Mouse (Mus musculus) liver, adult 2 months (tissue): ENCODE measurements around the gene Ttc16. TPM values are rescaled to one million over a fixed set of nuclear protein-coding genes. Genes with fewer than 3 reads are reported as not detected.

Source experiments
- DNase-seq: peaks from one replicate; pipeline ENCODE4 v3.0.0-alpha.2; 2011; ENCODE audit warnings: low read depth, low spot score; ENCODE audit errors: extremely low read depth
- H3K27ac ChIP-seq: fragments of 200-500 bp; replicated peaks from 2 replicates; pipeline ENCODE4 v1.5.1; 2012; ENCODE audit warnings: low read depth, mild to moderate bottlenecking, control low read depth, inconsistent platforms, low read length; ENCODE audit not compliant: insufficient read depth
- H3K27me3 ChIP-seq: fragments of 200-500 bp; 2 replicates; pipeline ENCODE4 v1.6.1; 2012; ENCODE audit warnings: mild to moderate bottlenecking, moderate library complexity, low read length, inconsistent platforms; ENCODE audit not compliant: control insufficient read depth, insufficient read depth
- H3K36me3 ChIP-seq: fragments of 200-500 bp; 2 replicates; pipeline ENCODE4 v1.6.1; 2012; ENCODE audit warnings: low read length, inconsistent platforms; ENCODE audit not compliant: control insufficient read depth, insufficient read depth
- H3K4me1 ChIP-seq: fragments of 200-500 bp; 2 replicates; pipeline ENCODE4 v1.6.1; 2011; ENCODE audit warnings: low read length; ENCODE audit not compliant: control insufficient read depth, insufficient read depth
- H3K4me3 ChIP-seq: fragments of 200-500 bp; 2 replicates; pipeline ENCODE4 v1.5.1; 2011; ENCODE audit warnings: low read depth, mild to moderate bottlenecking, control low read depth, low read length, moderate library complexity; ENCODE audit not compliant: insufficient read depth
- H3K79me2 ChIP-seq: fragments of 200-500 bp; 2 replicates; pipeline ENCODE4 v1.6.1; 2012; ENCODE audit warnings: inconsistent platforms, mild to moderate bottlenecking, low read length, moderate library complexity; ENCODE audit not compliant: control insufficient read depth, insufficient read depth
- H3K9ac ChIP-seq: fragments of 200-500 bp; 2 replicates; pipeline ENCODE4 v1.6.1; 2012; ENCODE audit warnings: low read depth, mild to moderate bottlenecking, control low read depth, inconsistent platforms, low read length
- CTCF ChIP-seq: fragments of 200-500 bp; IDR thresholded peaks from 2 replicates; pipeline ENCODE4 v1.5.1; 2011; ENCODE audit warnings: low read depth, low read length, control low read depth
- POLR2A ChIP-seq: fragments of 200-500 bp; IDR thresholded peaks from 2 replicates; pipeline ENCODE4 v1.6.1; 2011; ENCODE audit warnings: low read length, control low read depth; ENCODE audit not compliant: insufficient read depth; ENCODE audit errors: extremely low read depth
- WGBS: fragments of 180-500 bp; shearing (Covaris S2); methylation state at CpG from one replicate; pipeline ENCODE4 v1.1.7; 2018; 5-methylcytosine and 5-hydroxymethylcytosine counted together
- polyA plus RNA-seq: library from polyadenylated mRNA; depleted of rRNA; stranded (reverse); fragments of >200 nt; gene quantifications from 2 replicates; pipeline ENCODE4 v1.2.3, GENCODE M21; 2012; rRNA removed
- total RNA-seq: library from RNA; depleted of rRNA; stranded (reverse); fragments of >200 nt; gene quantifications from 2 replicates; pipeline ENCODE4 v1.2.3, GENCODE M21; 2014; rRNA removed

Gene Ttc16
- total and polyA plus RNA-seq, 2 experiments = under 0.01 to 0.10 TPM

- Histone ChIP-seq H3K79me2 (peaks cover 37% of the 10 kb centered on the region), H3K4me1 (peaks cover 21% of the 10 kb centered on the region), H3K9ac (no peak overlapping the region), H3K27ac (no peak overlapping the region), H3K4me3 (no peak overlapping the region), H3K27me3 (no peaks in the 10 kb centered on the region), H3K36me3 (peaks cover 36% of the 10 kb centered on the region)
- DNase-seq = no peak
- no peak for TF ChIP-seq POLR2A
- no peak for TF ChIP-seq CTCF
- WGBS = 75% methylated on average over 5 of the region's 5 CpGs
Measured at GRCm38 (mm10) chr2:32710425-32710824, 65.0 kb downstream of the Ttc16 start.

DNA sequence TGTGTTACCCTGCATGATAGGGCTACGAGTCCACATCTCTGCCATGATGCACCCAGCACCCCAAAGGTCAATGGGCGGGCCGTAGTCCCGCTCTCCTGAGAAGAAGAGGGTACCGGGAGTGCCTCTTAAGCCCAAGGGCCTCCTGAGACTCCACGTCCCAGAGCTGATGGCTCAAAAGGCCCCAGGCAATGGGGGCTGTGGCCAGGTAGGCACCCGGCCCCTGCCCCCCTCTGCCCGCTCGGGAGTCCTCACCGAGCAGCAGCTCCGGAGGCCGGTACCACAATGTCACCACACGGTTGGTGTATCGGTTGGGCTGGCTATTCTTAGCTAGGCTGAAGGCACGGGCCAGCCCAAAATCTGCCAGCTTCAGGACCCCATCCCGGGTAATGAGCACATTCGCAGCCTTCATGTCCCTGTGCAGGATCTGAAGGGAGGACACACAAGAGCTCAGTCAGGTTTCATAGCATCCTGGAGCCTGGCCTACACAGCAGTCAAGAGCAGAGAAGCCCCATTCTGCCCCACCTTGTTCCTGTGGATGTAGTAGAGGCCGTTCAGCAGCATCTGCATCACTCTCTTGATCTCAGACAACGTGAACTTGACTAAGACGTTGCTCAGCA lies 65.8 kb downstream of the Ttc16 start:
- no peak for DNase-seq
- H3K9ac ChIP-seq = no peak overlapping the region
- peaks cover 37% of the 10 kb centered on the region for H3K79me2 ChIP-seq
- no peaks in the 10 kb centered on the region for H3K27me3 ChIP-seq
- H3K4me1 ChIP-seq = peaks cover 22% of the 10 kb centered on the region
- H3K27ac ChIP-seq = no peak overlapping the region
- TF ChIP-seq CTCF (no peak), POLR2A (no peak)
- peaks cover 36% of the 10 kb centered on the region for H3K36me3 ChIP-seq
- no peak overlapping the region for H3K4me3 ChIP-seq
- WGBS = 88% methylated on average over 20 of the region's 20 CpGs

- no peak for DNase-seq
- Histone ChIP-seq H3K9ac (no peak overlapping the region), H3K36me3 (peaks cover 36% of the 10 kb centered on the region), H3K79me2 (peaks cover 37% of the 10 kb centered on the region), H3K27ac (no peak overlapping the region), H3K4me1 (peaks cover 13% of the 10 kb centered on the region), H3K4me3 (no peak overlapping the region), H3K27me3 (no peaks in the 10 kb centered on the region)
- TF ChIP-seq POLR2A (no peak), CTCF (peak; percentile 81)
- WGBS = 40% methylated on average over 3 of the region's 3 CpGs
Measured at GRCm38 (mm10) chr2:32708643-32709042, 66.8 kb downstream of the Ttc16 start.

Other genes with a start within 250 kb of the Ttc16 start
- 7.0 and 7.2 TPM in 2 replicates for gene Fam102a, start 240.3 kb downstream of the Ttc16 start, total RNA-seq
- 10.5 and 11.0 TPM in 2 replicates for gene Fam102a, start 240.3 kb downstream of the Ttc16 start, polyA plus RNA-seq
- gene Dpm2, start 204.8 kb downstream of the Ttc16 start, total RNA-seq = 6.5 and 8.4 TPM in 2 replicates
- gene Dpm2, start 204.8 kb downstream of the Ttc16 start, polyA plus RNA-seq = 73.7 and 104 TPM in 2 replicates
- not detected in 2 replicates for gene Pip5kl1, start 200.8 kb downstream of the Ttc16 start, total RNA-seq
- gene Pip5kl1, start 200.8 kb downstream of the Ttc16 start, polyA plus RNA-seq = not detected in 2 replicates
- gene 9430097D07Rik, start 199.9 kb downstream of the Ttc16 start, total RNA-seq = not detected in 2 replicates
- not detected in 2 replicates for gene 9430097D07Rik, start 199.9 kb downstream of the Ttc16 start, polyA plus RNA-seq
- 0.74 and 1.2 TPM in 2 replicates for gene St6galnac4, start 188.5 kb downstream of the Ttc16 start, total RNA-seq
- gene St6galnac4, start 188.5 kb downstream of the Ttc16 start, polyA plus RNA-seq = 2.2 and 2.5 TPM in 2 replicates
- 38.0 and 45.6 TPM in 2 replicates for gene St6galnac6, start 175.9 kb downstream of the Ttc16 start, total RNA-seq
- gene St6galnac6, start 175.9 kb downstream of the Ttc16 start, polyA plus RNA-seq = 90.0 and 134 TPM in 2 replicates
- 0.47 and 1.4 TPM in 2 replicates for gene Ak1, start 153.9 kb downstream of the Ttc16 start, total RNA-seq
- 0.26 and 0.34 TPM in 2 replicates for gene Ak1, start 153.9 kb downstream of the Ttc16 start, polyA plus RNA-seq
- 14.2 and 25.9 TPM in 2 replicates for gene Eng, start 129.0 kb downstream of the Ttc16 start, total RNA-seq
- 55.0 and 70.8 TPM in 2 replicates for gene Eng, start 129.0 kb downstream of the Ttc16 start, polyA plus RNA-seq
- gene Fpgs, start 71.5 kb downstream of the Ttc16 start, total RNA-seq = 158 and 175 TPM in 2 replicates
- gene Fpgs, start 71.5 kb downstream of the Ttc16 start, polyA plus RNA-seq = 414 and 481 TPM in 2 replicates
- gene Cdk9, start 62.6 kb downstream of the Ttc16 start, total RNA-seq = 19.5 and 27.3 TPM in 2 replicates
- gene Cdk9, start 62.6 kb downstream of the Ttc16 start, polyA plus RNA-seq = 46.6 and 63.7 TPM in 2 replicates
- gene Sh2d3c, start 54.6 kb downstream of the Ttc16 start, total RNA-seq = 2.2 and 3.2 TPM in 2 replicates
- gene Sh2d3c, start 54.6 kb downstream of the Ttc16 start, polyA plus RNA-seq = 7.5 and 10.4 TPM in 2 replicates
- gene 6330409D20Rik, start 34.6 kb downstream of the Ttc16 start, total RNA-seq = not detected in 2 replicates
- gene 6330409D20Rik, start 34.6 kb downstream of the Ttc16 start, polyA plus RNA-seq = not detected in 2 replicates
- gene Tor2a, start 18.4 kb downstream of the Ttc16 start, total RNA-seq = 26.6 and 35.6 TPM in 2 replicates
- gene Tor2a, start 18.4 kb downstream of the Ttc16 start, polyA plus RNA-seq = 72.6 and 77.4 TPM in 2 replicates
- gene Ptrh1, start 153 bp upstream of the Ttc16 start, total RNA-seq = 1.2 and 1.5 TPM in 2 replicates
- gene Ptrh1, start 153 bp upstream of the Ttc16 start, polyA plus RNA-seq = 2.3 and 2.8 TPM in 2 replicates
- gene Cfap157, start 8.8 kb upstream of the Ttc16 start, total RNA-seq = not detected in 2 replicates
- gene Cfap157, start 8.8 kb upstream of the Ttc16 start, polyA plus RNA-seq = not detected in 2 replicates
- gene Stxbp1, start 71.6 kb upstream of the Ttc16 start, total RNA-seq = 0.74 and 1.7 TPM in 2 replicates
- gene Stxbp1, start 71.6 kb upstream of the Ttc16 start, polyA plus RNA-seq = 1.3 and 1.6 TPM in 2 replicates
- gene Fam129b, start 100.5 kb upstream of the Ttc16 start, total RNA-seq = 6.5 and 6.8 TPM in 2 replicates
- 5.6 and 10.5 TPM in 2 replicates for gene Fam129b, start 100.5 kb upstream of the Ttc16 start, polyA plus RNA-seq
- gene Rpl12, start 185.9 kb upstream of the Ttc16 start, total RNA-seq = 473 and 515 TPM in 2 replicates
- gene Rpl12, start 185.9 kb upstream of the Ttc16 start, polyA plus RNA-seq = 134 and 158 TPM in 2 replicates
- 6.0 and 9.7 TPM in 2 replicates for gene Lrsam1, start 186.0 kb upstream of the Ttc16 start, total RNA-seq
- gene Lrsam1, start 186.0 kb upstream of the Ttc16 start, polyA plus RNA-seq = 8.8 and 9.7 TPM in 2 replicates
- gene Slc2a8, start 206.4 kb upstream of the Ttc16 start, total RNA-seq = 7.9 and 9.4 TPM in 2 replicates
- 59.4 and 66.1 TPM in 2 replicates for gene Slc2a8, start 206.4 kb upstream of the Ttc16 start, polyA plus RNA-seq